Mouse (Mus musculus) spleen, adult 2 months (tissue): ENCODE measurements around the gene Wdr83.
"Not testable (repeated sequence)": the region's sequence is repeated elsewhere in the genome, so short reads cannot be mapped to it uniquely, and the experiment has no call there.

ENCODE experiments used
- CTCF ChIP-seq: fragments of 200-500 bp; IDR thresholded peaks from 2 replicates; pipeline ENCODE4 v1.5.1; 2011; ENCODE audit warnings: mild to moderate bottlenecking, inconsistent platforms; ENCODE audit not compliant: insufficient read depth, insufficient read length, insufficient replicate concordance; ENCODE audit errors: extremely low read depth
- POLR2A ChIP-seq: fragments of 200-500 bp; IDR thresholded peaks from 2 replicates; pipeline ENCODE4 v1.6.1; 2011; ENCODE audit warnings: low read depth, low read length, inconsistent platforms

GRCm38 (mm10) chr8:85120251-85120650 is 39.1 kb upstream of the Wdr83 start:
- not testable (repeated sequence) for TF ChIP-seq POLR2A, CTCF
